Mouse (Mus musculus) forebrain, embryonic 11.5 days (tissue): ENCODE data around the gene Bcl9. TPM values are rescaled to one million over a fixed set of nuclear protein-coding genes. Genes with fewer than 3 reads are reported as not detected.

Experiments used
- ATAC-seq: fragments of 200-750 bp; cut with Nextera tagmentation; replicated peaks from 2 replicates; pipeline ENCODE4 v1.8.0; 2017; ENCODE audit warnings: moderate TSS enrichment; ENCODE audit not compliant: low FRiP score
- DNase-seq: peaks from one replicate; pipeline ENCODE4 v3.0.0-alpha.2; 2017; ENCODE audit warnings: low spot score
- H3K27ac ChIP-seq: fragments of 300-500 bp; sonication (generic); 2 replicates; pipeline ENCODE4 v1.5.1; 2014; ENCODE audit warnings: low read depth, low read length
- H3K27me3 ChIP-seq: fragments of 300-500 bp; sonication (generic); 2 replicates; pipeline ENCODE4 v1.6.1; 2014; ENCODE audit warnings: mild to moderate bottlenecking, low read length, mixed read lengths; ENCODE audit not compliant: control insufficient read depth, insufficient read depth
- H3K36me3 ChIP-seq: fragments of 300-500 bp; sonication (generic); 2 replicates; pipeline ENCODE4 v1.6.1; 2014; ENCODE audit warnings: mild to moderate bottlenecking, low read length, moderate library complexity, mixed read lengths; ENCODE audit not compliant: control insufficient read depth, insufficient read depth
- H3K4me1 ChIP-seq: fragments of 300-500 bp; sonication (generic); replicated peaks from 2 replicates; pipeline ENCODE4 v1.6.1; 2014; ENCODE audit warnings: low read length, mixed read lengths; ENCODE audit not compliant: control insufficient read depth, insufficient read depth
- H3K4me2 ChIP-seq: fragments of 300-500 bp; sonication (generic); 2 replicates; pipeline ENCODE4 v1.6.1; 2014; ENCODE audit warnings: low read depth, mild to moderate bottlenecking, low read length, moderate library complexity, mixed read lengths; ENCODE audit not compliant: severe bottlenecking
- H3K4me3 ChIP-seq: fragments of 300-500 bp; sonication (generic); 2 replicates; pipeline ENCODE4 v1.5.1; 2014; ENCODE audit warnings: low read depth, low read length
- H3K9ac ChIP-seq: fragments of 300-500 bp; sonication (generic); 2 replicates; pipeline ENCODE4 v1.6.1; 2014; ENCODE audit warnings: low read length
- H3K9me3 ChIP-seq: fragments of 300-500 bp; sonication (generic); 2 replicates; pipeline ENCODE4 v1.6.1; 2016; ENCODE audit warnings: low read length, mixed read lengths; ENCODE audit not compliant: control insufficient read depth
- WGBS: fragments of 180-500 bp; shearing (Covaris S2); extraction: QIAGEN DNeasy Blood & Tissue Kit; methylation state at CpG from one replicate; pipeline ENCODE4 v1.1.7; 2014; 5-methylcytosine and 5-hydroxymethylcytosine counted together
- polyA plus RNA-seq: library from polyadenylated mRNA; unstranded; fragments of >200 nt; fragmentation: Nextera tagmentation; extraction: Ambion mirVana; gene quantifications from 2 replicates; pipeline ENCODE4 v1.2.1, GENCODE M21; 2014

The Bcl9 gene
- 81.8 and 82.1 TPM in 2 replicates for polyA plus RNA-seq

DNA sequence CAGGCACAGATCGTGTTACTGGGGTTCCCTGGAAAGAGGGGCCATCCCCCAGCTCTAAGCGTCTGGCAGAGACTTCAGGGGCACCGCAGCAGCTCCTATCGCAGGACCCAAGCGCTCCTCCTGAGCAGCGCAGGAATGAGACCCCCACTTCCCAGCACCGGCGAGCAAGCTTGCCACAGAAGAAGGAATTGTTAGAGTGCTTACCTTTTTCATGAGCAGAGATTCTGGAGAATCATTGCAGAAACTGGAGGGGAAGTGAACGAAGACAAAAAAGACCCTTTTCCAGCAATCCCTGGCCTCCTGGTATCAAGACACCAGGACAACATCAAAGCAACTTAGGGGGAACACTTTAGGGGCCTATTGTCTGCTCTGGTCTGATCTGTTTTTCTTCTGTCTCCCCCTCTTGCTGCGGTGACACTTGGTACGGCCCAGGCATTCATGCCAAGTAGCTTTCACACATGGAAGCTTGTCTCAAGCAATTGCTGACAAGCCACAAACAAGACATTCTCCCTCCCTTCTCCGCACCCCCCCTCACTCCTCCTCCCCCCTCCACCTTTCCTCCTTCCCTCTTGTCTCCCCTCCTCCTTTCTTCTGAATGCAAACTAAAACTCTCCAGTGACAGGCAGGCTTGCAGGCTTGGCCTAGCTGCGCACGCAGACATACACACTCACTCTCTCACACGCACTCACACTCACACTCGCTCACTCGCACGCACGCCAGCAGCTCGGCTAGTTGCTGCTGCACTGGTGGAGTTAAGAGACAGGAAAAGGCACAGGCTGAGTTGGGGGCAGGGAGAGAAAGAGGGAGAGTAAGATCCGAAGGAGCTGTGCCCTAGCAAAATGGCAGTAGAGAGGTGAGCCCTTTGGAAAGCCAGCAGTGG, at the start of gene Bcl9:
Gene Bcl9 (minus strand): TSS at position 365 of the 880 bp plus-strand sequence.
- no peaks in the 10 kb centered on the region for H3K36me3 ChIP-seq
- no peaks in the 10 kb centered on the region for H3K27me3 ChIP-seq
- peak within 1 kb of the TSS; percentile 75 for H3K4me2 ChIP-seq
- H3K9ac ChIP-seq: peak within 1 kb of the TSS; percentile 75
- H3K4me3 ChIP-seq: peak within 1 kb of the TSS; percentile 52
- peaks cover 10% of the 10 kb centered on the region; the same call in 1 of the 2 replicates for H3K4me1 ChIP-seq
- H3K27ac ChIP-seq: peak within 1 kb of the TSS; percentile 98
- ATAC-seq: peak; percentile 88
- no peaks in the 10 kb centered on the region for H3K9me3 ChIP-seq
- under 1% methylated on average over 21 of the region's 21 CpGs for WGBS
- DNase-seq: peak; percentile 93

DNA sequence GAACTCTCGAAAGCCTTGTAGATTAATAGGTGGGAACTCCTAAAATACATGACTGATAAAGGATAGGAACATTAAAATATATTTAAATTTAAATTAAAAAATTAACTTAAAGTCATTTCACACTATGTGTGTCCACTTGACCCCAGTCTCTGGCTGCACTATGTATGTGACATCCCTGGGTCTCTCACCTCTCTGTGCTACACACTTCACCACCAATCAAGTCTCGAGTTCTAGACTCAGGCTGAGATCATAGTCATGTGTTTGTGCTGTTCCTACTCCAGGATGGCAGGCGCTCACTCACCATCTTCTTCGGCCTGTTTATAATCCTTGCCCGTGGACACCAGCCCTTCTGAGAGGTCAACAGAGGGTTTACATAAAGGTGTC, 41.5 kb upstream of the Bcl9 start:
- Histone ChIP-seq H3K4me2 (no peak overlapping the region), H3K9ac (no peak overlapping the region), H3K9me3 (no peaks in the 10 kb centered on the region), H3K4me1 (0 out of 2 replicates have a peak, but pooled peaks cover 4% of the 10 kb centered on the region), H3K36me3 (no peaks in the 10 kb centered on the region), H3K27ac (no peak overlapping the region), H3K4me3 (no peak overlapping the region), H3K27me3 (no peaks in the 10 kb centered on the region)
- DNase-seq (no peak), ATAC-seq (peak; percentile 64)
- 79% methylated on average over 5 of the region's 5 CpGs for WGBS

DNA sequence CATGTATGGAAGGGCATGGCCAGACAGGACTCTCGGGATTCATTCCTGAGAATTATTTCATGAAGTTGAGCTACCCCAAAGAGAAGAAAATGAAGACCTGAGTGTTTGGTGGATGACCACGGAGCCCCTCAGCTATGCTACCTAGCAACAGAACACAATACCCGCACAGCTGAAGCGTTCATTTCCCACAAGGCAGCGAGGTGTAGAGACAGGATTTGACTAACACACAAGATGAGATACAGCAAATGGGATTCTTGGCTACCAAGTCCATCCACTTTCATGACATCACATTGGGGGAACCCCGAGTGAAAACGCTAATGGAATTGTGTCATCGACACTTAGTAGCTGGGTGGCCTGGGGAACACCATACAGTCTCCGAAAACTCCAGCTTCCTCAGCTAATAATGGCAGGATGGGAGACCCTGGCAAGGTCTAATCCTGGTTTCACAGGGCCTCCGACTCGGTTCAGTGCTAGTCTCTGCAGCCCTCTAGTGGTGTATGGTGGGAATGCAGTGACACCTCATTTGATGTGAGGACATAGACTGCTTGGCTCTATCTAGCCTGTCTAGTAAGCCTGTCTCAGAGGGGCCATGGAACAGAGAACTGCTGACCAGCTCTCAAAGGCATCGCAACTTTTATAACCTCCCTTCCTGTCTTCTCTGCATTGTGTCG, 40.9 kb upstream of the Bcl9 start:
- no peak overlapping the region for H3K4me2 ChIP-seq
- peak; percentile 88 for ATAC-seq
- no peak overlapping the region for H3K4me3 ChIP-seq
- H3K36me3 ChIP-seq: no peaks in the 10 kb centered on the region
- WGBS: 30% methylated on average over 13 of the region's 13 CpGs
- H3K9me3 ChIP-seq: no peaks in the 10 kb centered on the region
- DNase-seq: peak; percentile 94
- H3K27me3 ChIP-seq: no peaks in the 10 kb centered on the region
- H3K9ac ChIP-seq: no peak overlapping the region
- 0 out of 2 replicates have a peak, but pooled peaks cover 4% of the 10 kb centered on the region for H3K4me1 ChIP-seq
- no peak overlapping the region for H3K27ac ChIP-seq

DNA sequence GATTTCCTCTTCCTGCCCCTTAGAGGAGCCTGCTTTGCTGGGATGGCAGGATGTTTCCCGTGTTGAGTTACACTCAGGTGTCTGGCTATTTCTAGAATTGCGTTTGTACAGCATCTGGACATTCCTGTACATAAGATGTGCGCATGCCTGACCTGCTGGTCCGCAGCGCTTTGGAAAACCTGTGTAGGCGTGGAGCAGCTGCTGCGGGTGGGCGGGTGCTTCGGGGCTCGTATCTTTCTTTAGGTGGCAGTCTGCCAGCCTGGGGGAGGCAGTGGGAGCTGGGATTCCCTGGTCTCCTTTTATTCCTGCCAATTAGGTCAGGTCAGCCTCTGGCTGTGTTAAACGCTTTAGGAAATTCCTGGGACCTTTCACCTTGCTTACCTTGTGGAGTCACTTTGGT, 39.6 kb upstream of the Bcl9 start:
- Histone ChIP-seq H3K4me3 (no peak overlapping the region), H3K9ac (no peak overlapping the region), H3K4me2 (no peak overlapping the region), H3K9me3 (no peaks in the 10 kb centered on the region), H3K27ac (no peak overlapping the region), H3K4me1 (0 out of 2 replicates have a peak, but pooled peaks cover 4% of the 10 kb centered on the region), H3K27me3 (no peaks in the 10 kb centered on the region), H3K36me3 (no peaks in the 10 kb centered on the region)
- DNase-seq (no peak), ATAC-seq (no peak)
- 57% methylated on average over 11 of the region's 11 CpGs for WGBS

DNA sequence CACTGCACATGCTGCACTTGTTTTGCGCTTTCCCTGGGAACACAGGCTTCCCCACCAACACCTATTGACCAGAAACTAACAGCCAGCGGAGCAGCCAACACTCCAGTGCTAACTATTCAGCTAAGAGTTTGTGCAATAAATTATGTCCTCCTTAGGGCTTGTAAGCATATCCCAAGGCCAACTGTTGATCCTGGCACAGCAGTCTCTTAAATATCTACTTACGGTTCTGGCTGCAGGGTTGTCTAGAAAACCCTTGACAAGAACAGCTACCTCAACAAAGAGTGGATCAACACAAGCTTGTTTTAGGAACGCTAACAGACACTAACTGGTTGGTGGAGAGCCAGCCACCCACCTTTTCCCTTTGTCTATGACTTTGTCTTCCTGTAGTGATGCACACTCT, 38.6 kb upstream of the Bcl9 start:
- no peak overlapping the region for H3K9ac ChIP-seq
- no peak overlapping the region for H3K4me2 ChIP-seq
- H3K36me3 ChIP-seq: no peaks in the 10 kb centered on the region
- H3K4me3 ChIP-seq: no peak overlapping the region
- 0 out of 2 replicates have a peak, but pooled peaks cover 4% of the 10 kb centered on the region for H3K4me1 ChIP-seq
- no peaks in the 10 kb centered on the region for H3K9me3 ChIP-seq
- ATAC-seq (no peak), DNase-seq (no peak)
- H3K27me3 ChIP-seq: no peaks in the 10 kb centered on the region
- WGBS: 80% methylated on average over 4 of the region's 4 CpGs
- no peak overlapping the region for H3K27ac ChIP-seq

DNA sequence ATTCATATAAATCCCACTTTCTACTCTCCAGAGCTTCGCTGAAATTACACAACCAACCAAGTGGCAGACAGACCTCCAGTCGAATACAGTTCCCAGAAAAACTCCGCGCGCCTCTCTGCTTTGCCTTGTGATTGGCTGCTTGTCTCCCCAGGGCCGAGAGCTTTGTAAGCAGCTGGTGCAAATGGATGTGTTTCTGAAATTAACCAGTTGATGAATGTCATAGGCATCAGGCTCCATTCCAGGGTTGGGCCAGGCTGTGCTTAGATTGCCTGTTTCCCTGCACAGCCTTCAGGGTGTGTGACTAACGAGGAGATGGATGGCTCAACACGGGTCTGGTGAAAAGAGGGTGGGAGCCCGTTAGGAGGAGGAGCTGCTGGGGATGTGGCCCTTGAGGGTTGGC, 36.9 kb upstream of the Bcl9 start:
- no peak overlapping the region for H3K27ac ChIP-seq
- no peaks in the 10 kb centered on the region for H3K27me3 ChIP-seq
- H3K4me1 ChIP-seq: 0 out of 2 replicates have a peak, but pooled peaks cover 4% of the 10 kb centered on the region
- no peaks in the 10 kb centered on the region for H3K36me3 ChIP-seq
- no peak for DNase-seq
- no peak overlapping the region for H3K4me2 ChIP-seq
- H3K9ac ChIP-seq: no peak overlapping the region
- 66% methylated on average over 9 of the region's 9 CpGs for WGBS
- no peak overlapping the region for H3K4me3 ChIP-seq
- no peak for ATAC-seq
- H3K9me3 ChIP-seq: no peaks in the 10 kb centered on the region

DNA sequence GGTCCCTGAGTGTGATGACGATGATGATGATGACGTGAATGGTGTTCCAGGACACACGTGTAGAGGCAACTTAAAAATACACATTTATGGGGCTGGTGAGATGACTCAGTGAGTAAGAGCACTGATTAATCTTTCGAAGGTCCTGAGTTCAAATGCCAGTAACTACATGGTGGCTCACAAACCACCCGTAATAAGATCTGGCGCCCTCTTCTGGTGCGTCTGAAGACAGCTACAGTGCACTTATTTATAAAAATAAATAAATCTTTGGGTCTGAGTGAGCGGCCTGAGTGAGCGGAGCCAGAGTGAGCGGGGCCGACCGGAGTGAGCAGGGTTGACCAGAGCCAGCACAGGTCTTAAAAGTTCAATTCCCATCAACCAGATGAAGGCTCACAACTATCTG, 34.5 kb upstream of the Bcl9 start:
- DNase-seq (no peak), ATAC-seq (no peak)
- no peak overlapping the region for H3K27ac ChIP-seq
- no peaks in the 10 kb centered on the region for H3K4me1 ChIP-seq
- no peak overlapping the region for H3K9ac ChIP-seq
- no peaks in the 10 kb centered on the region for H3K9me3 ChIP-seq
- no peak overlapping the region for H3K4me2 ChIP-seq
- no peak overlapping the region for H3K4me3 ChIP-seq
- no peaks in the 10 kb centered on the region for H3K36me3 ChIP-seq
- H3K27me3 ChIP-seq: no peaks in the 10 kb centered on the region
- WGBS: 88% methylated on average over 12 of the region's 12 CpGs

DNA sequence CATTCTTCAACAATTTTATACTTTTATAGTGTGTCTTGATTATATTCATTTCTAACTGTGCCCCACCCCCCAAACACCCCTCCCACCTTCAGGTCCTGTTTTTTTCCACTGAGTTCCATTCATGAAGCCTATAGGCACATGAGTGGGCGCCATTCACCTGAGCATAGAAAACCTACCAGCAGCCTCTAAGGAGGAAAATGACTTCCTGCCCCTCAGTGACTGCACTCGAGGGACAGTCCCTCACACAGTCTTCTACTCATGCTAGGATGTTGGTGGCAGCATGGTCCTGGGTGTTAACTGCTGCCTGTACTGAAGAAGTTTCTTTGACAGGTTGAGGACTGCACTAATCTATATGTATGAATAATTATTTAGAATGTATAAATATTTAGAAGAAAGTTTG, 30.1 kb upstream of the Bcl9 start:
- Histone ChIP-seq H3K9ac (no peak overlapping the region), H3K36me3 (no peaks in the 10 kb centered on the region), H3K9me3 (no peaks in the 10 kb centered on the region), H3K27me3 (no peaks in the 10 kb centered on the region), H3K4me1 (no peaks in the 10 kb centered on the region), H3K4me2 (no peak overlapping the region), H3K27ac (no peak overlapping the region), H3K4me3 (no peak overlapping the region)
- DNase-seq (no peak), ATAC-seq (no peak)
- WGBS: 87% methylated on average over 2 of the region's 2 CpGs
